Mouse (Mus musculus): Measurements from ENCODE around the gene Zdhhc5.
A peak's percentile ranks its signal among the peaks of the same experiment; 100 is the strongest.
"Not testable (repeated sequence)": the region's sequence is repeated elsewhere in the genome, so short reads cannot be mapped to it uniquely, and the experiment has no call there.

Zdhhc5 gene

DNA sequence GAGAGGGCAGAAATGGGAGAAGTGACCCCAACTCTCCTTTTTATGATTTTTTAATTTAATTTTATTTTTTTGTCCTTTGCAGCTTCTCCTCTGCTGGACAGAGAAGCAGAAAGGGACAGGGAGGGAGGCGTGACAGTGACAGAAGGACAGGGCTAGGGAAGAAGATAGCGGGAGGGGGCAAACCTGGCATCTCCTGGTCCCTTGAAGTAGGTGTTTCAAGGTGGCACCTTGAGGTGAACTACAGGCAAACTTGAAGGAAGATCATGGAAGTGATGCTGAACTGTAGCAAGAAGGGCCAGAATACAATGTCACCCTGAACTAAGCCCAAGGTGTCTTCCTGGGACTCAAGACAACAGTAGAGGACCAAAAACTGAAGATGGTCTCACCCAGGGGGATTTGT lies 19.9 kb upstream of the Zdhhc5 start:
- no peak for DNase-seq (ENCODE audit: low read depth, low spot score)

DNA sequence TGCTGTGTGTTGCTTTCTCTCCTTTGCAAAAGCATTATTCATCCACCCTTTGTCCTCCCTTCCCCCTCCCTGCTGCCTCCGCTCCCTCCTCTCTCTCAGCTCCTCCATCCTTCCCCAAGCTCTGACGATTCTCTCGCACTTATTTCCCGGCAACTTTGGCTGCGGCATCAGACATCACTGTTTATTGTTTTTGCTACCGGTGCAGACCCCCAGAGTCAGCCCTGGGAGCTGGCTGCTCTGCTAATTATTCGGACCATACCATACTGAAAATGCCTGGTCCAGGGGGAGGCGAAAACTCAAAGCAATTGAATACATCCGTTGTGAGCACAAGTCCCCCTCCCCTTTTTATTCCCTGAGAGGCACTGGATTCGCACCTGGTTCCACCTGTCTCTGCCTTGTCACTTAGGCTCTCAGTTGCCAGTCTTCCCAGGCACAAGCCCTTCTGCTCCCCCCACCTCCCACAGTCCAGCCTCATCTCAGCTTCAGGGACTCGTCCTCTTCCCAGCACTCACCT lies 19.4 kb upstream of the Zdhhc5 start:
- DNase-seq (ENCODE audit: low read depth, low spot score) = no peak

DNA sequence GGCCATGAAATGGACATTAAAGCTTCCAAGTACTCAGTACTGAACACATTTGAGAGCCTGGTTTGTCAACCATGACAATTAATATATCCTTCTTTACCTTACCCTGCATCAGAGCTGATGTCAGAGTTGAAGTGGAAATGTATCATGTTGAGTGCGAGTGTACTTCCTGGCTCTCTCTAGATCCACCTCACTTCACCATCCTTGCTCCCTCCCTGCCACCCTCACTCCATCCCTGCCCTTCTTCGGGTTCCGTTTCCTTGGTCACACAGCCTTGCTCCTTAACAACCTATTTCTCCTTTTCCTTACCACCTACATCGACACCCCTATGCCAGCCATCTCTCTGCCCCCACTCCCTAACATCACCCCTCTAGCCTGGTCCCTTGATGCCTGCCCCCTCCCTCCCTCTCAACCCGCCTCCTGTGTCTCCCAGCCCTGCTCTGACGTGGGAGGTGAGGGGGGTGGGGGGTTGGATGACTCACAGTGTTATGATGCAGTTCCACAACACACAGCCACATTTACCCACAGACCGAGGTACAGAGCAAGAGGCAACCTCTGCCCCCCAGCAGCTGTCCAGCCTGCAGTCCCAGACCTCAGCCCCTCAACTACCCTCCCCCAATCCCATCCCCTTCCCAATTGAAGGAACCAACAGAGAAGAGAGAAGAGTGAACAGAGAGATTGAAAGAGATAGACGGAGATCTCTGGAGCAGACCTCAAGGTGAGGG lies 18.8 kb upstream of the Zdhhc5 start, which contains the start of gene Ypel4:
Ypel4 (plus strand) TSS at position 480 of the 722 bp plus-strand sequence.
- DNase-seq (ENCODE audit: low read depth, low spot score) = no peak

DNA sequence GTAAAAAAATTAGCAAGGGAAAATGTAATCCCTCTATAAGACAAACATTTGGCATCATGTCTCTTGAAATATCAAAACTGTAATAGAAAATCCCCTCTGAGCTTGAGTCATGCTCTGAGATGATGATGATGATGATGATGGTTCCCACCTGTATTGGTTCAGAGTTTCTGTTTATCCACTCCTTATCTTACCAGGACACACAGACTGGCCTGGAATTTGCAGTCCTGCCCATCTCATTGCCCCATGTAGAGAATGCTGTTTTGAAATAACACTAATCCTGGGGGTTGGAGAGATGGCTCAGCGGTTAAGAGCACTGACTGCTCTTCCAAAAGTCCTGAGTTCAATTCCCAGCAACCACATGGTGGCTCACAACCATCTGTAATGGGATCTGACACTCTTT lies 17.4 kb upstream of the Zdhhc5 start:
- DNase-seq (ENCODE audit: low read depth, low spot score) = no peak

DNA sequence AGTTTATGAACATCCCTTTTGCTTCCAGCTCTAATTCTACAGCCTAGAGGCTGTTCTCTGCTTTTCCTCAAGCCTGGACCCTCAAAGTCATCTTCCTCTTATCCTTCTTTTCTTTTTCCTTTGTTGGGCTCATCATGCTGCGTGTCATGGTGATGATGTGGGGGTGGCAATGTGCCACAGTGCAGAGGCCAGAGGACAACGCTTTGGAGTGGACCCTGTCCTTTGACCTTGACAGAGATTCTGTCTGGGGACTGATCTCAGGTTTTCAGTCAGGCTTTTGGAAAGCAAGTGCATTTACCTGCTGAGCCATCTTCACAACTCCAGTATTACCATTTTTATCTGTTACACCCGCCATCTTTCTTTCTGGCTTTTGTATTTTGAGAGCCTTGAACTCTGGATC lies 16.2 kb upstream of the Zdhhc5 start:
- DNase-seq (ENCODE audit: low read depth, low spot score) = no peak

DNA sequence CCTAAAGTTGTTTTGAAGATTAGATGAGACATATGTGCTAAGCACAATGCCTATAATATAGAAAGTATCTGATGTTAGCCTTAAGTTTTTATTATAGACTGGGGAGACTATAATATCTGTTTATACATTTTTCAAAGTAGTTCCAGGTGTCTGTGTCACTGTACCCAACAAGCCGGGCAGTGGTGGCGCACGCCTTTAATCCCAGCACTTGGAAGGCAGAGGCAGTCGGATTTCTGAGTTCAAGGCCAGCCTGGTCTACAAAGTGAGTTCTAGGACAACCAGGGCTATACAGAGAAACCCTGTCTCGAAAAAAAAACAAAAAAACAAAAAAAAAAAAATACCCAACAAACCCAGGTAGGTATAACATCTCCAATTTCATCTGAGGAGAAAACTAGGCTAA lies 13.2 kb upstream of the Zdhhc5 start:
- DNase-seq (ENCODE audit: low read depth, low spot score) = not testable (repeated sequence)

DNA sequence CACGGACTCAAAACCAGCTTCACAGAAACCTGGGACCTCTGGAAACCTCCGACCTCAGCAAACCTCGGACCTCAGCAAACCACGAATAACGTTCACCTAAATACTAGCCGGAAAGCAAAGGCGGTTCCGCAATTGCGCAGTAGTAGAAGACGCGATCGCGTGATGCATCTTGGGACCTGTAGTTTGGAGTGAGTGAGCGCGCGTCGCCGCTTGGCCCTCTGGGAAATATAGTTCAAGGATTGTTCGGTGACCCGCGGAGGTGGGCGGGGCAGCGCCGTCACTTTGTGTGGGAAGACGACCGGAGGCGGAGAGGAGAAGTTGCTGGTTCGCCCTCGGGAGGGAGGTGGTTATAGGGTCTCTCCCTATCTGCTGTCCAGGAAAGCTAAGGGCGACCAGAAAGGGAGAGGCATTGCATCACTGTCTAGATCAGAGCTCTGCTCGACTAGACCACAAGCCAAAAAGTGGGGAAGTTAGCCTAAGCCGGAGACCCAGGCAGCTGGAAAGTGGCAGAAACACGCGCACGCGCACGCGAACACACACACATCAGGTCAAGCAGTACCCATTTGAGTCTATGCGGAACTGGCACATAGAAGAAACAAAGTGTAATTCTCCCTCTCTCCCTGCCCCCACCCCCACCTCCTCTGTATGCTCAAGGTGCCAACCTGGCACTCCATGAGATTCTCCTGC lies 12.3 kb upstream of the Zdhhc5 start, which contains the start of gene Clp1:
Clp1 (minus strand) TSS at position 179 of the 687 bp plus-strand sequence.
- DNase-seq (ENCODE audit: low read depth, low spot score) = peak; percentile 99

DNA sequence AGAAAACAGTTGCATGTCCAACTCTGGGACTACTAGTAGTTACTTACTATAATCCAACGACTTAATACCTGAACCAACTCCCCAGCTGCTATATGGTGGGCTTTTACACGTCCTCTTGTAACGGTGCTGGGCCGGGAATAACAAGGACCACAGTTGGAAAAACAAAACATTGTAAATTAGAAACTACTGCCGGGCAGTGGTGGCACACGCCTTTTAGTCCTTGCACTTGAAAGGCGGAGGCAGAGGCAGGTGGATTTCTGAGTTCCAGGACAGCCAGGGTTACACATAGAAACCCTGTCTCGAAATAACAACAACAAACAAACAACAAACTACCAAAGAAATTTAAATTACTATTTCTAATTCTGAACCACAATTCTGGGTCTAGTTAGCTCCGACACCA lies 11.7 kb upstream of the Zdhhc5 start:
- peak; percentile 26 for DNase-seq (ENCODE audit: low read depth, low spot score)

DNA sequence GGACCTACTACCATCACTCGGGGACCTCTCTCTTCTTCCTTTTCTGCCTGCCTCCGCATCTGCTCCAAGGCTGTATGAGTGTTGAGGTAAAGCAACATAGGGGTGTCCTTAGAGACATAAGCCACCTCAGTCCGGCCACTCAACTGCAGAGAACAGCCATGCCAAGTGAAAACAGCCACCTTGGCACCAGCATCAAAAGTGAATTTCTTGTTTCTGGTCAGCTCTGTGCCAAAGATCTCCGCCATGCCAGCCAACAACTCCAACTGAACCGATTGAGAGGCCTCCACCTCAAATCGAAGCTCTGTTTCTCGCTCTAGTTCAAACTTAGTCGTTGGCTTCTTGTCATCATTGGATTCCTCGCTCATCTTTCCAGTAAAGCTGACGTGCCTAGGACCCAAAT lies 10.8 kb upstream of the Zdhhc5 start:
- no peak for DNase-seq (ENCODE audit: low read depth, low spot score)

DNA sequence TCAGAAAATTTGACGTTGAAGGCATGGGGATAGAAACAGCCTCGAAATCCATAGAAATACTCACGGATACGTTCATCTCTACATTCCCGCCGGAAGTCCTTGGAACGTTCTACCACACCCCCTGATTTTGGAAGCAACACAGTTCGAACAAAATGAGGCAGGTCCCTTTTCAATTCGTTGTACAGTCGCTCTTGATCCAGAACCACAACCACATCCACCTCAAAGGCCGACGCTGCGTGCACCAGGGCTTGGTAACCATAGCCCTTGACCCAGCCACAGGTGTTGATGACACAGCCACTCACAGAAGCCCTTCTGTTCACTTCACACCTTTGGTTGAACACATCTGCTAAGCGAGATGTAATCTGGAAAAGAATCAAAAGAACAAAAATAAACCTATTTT lies 8.9 kb upstream of the Zdhhc5 start:
- no peak for DNase-seq (ENCODE audit: low read depth, low spot score)

DNA sequence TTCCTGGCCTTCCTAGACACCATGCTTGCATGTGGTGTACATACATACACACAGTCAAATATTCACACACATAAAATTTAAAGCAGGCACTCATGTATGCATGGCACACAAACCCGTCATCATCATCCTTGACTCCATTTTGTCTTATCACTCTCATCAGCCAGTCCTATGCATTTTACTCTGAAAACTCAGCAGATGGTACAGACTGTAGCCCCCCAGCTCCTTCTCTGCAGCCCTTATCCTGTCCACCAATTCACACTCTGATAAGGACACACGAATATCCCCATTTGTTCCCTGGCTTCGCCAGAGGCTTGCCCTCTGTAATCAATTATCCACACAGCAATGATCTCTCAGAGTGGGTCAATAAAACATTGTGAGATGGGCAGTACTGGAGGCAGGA lies 6.2 kb upstream of the Zdhhc5 start:
- DNase-seq (ENCODE audit: low read depth, low spot score) = no peak

DNA sequence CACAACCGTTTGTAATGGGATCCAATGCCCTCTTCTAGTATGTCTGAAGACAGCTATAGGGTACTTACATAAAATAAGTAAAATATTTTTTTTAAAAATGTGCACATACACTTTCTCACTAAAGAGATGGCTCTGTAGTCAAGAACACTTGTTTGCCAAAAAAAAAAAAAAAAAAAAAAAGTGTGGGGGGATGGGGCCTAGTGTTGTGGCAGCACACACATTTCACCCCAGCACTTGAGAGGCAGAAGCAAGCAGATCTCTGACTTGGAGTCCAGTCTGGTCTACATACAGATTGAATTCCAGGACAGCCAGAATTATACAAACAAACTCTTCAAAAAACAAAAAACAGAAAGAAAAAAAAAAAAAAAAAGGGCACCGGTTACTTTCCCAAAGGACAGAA lies 5.7 kb upstream of the Zdhhc5 start:
- no peak for DNase-seq (ENCODE audit: low read depth, low spot score)

DNA sequence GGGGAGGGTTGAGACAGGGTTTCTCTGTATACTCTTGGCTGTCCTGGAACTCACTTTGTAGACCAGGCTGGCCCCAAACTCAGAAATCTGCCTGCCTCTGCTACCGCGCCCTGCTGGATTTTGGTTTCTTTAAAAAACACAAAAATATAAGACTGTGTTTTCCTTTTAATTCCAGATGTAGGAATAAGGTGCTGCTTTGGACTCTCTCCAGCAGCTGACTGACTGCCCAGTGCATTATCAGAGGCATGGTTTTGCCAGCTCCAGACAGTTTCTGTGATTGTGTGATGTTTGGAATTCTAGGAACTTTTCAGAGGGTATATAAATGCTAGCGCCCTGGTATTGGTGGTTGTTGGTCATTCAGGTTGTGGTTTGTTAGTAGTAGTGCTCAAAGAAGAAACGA lies 2.4 kb upstream of the Zdhhc5 start:
- no peak for DNase-seq (ENCODE audit: low read depth, low spot score)

DNA sequence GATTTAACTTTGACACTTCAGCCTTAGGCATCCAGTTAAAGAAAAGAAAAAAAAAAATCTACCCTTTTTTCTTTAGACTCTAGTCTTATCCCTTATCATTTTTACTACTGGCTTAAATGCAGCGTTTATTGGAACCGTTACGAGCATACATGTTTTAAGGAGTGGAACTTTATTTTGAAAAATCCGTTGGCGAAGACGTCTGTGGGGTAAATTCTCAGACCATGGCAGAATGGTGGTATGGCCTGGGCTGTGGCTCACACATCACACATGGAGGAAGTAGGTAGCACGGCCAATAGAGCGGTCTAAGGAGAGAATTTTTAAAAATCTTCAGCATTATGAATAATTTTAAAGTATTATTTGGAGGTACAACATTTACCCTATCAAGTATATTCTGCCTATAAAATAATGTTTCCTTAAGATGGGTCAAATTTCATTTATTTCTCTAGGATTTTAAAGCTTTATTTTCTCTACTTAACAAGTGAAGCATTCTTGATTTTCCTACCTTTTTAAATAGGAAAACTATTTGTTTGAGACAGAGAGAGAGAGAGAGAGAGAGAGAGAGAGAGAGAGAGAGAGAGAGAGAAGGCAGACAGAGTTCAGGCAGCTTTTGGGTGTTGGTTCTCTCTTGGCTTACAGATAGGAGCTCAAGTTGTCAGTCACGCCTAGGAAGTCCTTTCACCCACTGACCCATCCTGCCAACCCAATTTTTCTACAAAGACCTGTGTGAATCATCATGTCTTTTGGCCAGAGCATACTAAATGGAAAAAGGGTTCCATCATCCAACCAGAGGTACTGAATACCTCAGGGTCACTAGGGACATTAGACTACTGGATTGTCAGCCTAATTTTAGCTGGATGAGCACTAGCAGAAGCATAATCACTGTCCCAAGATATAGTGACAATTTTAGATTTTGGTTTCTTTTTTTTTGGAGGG lies 1.7 kb upstream of the Zdhhc5 start:
- DNase-seq (ENCODE audit: low read depth, low spot score) = peak; percentile 69

DNA sequence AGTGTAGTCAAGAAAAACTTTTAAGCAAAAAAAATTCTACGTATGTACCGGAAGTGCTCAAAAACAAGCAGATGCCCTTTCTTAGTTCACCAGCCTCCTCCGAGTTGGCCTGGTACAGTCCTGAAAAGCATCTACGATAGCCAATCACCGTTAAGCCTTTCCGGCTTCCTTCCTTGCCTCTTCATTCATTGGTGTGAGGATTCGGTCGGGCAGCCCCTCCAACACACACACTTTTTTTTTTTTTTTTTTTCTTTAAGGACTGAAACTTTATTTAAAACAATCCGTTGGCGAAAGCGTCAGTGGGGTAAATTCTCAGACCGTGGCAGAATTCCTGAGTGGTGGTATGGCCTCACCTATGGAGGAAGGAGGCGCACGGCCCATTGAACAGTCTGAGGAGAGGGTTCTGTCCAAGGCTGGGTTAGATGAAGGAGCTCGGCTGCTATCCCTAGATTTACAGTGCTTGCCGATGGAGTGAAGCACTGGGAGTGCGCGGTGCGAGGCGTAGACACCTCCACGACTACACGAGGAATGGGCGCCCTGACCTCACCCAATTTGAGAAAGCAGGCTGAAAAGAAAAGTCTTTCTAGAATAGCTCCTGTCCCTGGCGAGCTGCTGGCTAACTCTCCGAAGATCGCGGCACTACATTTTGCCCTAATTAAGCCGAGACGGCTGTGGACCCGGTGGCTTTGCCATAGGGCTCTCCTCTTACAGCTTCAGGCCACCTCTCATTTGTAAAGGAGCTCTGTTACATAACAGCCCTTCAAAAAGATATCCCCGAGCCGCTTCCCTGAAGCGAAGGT lies 782 bp upstream of the Zdhhc5 start:
- peak; percentile 87 for DNase-seq (ENCODE audit: low read depth, low spot score)

DNA sequence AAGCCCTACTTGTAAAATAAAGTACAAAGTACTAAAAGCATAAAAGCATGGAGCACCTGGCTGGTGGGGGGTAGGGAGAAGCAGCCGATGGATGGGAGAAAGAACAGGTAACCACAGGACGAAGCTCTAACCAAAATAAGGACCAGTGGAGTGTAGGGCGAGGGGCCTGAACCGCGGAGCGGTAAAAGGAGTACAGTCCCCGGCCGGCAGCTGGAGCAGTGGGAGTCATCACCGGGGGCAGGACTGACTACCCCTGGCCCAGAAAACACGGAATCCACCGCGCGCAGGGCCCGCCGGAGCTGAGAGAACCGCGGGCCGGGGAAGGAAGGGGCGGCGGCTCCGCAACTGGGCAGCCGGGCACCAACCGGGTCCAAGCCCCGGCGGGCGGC lies 564 bp downstream of the Zdhhc5 start:
- DNase-seq (ENCODE audit: low read depth, low spot score) = no peak

DNA sequence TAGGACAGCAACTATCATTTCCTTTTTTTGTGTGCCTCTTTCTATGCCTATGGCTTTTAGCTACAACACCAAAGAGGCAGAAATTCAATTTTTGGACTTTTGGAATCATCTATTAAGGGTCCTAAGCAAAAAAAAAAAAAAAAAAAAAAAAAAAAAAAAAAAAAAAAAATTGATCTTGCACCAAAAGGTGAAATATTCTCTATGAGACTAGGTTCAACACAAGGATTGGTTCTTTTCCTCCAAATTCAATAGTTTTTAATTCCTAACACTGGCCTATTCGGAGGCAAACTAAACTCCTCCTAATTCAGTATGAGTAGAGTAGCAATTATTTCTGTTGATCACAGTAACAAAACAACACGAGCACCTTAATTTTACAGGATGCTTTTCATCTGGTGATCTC lies 3.1 kb downstream of the Zdhhc5 start:
- DNase-seq (ENCODE audit: low read depth, low spot score) = no peak

DNA sequence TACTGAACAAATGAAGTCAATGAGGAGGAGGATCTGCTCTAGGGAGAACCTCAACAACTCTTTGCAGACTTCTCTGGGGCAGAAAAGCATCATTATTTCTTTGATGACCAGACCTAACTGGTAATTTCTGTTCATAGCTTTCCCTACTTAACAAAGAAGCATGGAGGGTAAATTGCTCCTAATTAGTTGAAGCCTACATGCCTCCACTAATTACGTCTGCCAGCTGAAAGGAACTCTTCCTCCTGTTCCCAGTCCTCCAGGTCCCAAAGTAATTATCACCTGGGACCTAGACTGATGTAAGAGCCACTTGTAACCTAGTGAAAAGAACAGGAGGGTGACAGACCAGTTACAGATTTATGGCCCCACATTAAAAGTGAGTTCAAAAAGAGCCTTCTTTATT lies 7.5 kb downstream of the Zdhhc5 start:
- no peak for DNase-seq (ENCODE audit: low read depth, low spot score)

DNA sequence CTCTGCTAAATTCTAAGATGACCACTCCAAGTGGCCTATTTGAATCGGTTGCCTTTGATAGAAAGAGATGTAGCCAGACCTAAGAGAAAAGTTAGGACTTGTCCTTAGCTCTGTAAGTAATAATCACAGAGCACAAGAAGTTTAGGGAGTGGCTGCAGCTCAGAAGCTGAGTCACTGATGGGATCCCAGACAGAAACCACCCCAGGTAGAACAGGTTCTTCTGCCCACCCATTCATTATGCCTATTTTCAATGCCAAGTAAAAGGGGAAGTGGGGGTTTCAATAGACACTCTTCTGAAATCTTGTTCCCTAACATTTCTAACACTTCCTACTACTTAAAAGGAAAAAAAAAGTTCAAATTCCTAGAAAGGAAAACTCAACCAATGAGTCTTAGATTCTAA lies 9.7 kb downstream of the Zdhhc5 start:
- peak; percentile 56 for DNase-seq (ENCODE audit: low read depth, low spot score)

DNA sequence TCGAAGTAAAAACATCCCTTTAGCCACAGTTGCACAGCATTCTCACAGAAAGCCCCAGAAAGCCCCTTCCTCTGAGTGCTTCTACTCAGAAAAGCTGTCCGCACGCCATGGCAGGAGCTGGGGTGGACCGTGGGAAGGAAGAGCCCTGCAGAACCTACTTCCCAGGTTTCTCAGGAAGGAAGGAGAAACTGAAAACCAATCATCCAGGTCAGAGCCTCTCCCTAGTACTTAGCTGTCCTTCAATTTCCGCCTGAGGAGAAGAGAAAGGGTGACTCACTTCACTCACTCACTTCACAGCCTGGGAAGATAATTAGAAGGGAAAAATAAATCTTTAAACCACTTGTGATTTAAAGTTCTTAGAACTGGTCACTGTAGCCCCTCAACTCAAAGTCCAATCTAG lies 10.7 kb downstream of the Zdhhc5 start:
- no peak for DNase-seq (ENCODE audit: low read depth, low spot score)

DNA sequence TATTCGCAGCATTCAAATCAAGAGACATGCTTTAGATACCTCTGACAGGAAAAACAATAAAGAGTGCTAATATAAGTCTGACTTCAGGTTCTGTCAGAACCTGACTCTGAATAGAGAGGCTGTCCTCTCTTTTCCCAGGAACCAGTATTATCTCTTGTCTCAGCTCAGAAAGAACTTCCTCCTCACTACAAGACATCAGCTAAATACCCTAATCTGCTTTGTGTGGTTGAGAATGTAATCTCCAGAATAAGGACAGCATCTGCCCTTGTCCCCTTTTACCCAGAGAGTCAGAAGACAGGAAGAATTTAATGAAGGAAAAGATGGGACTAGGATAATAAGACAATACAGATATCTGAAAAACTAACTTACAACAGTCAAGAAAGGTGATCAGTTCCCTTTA lies 11.5 kb downstream of the Zdhhc5 start:
- DNase-seq (ENCODE audit: low read depth, low spot score) = no peak

Data from A20 (cell line).